Mouse (Mus musculus) CH12.LX (cell line): ENCODE results near the gene Ly6g5b. TPM values are rescaled to one million over a fixed set of nuclear protein-coding genes. Genes with fewer than 3 reads are reported as not detected.

Source experiments
- DNase-seq: peaks from one replicate; pipeline ENCODE4 v3.0.0-alpha.2; 2013; ENCODE audit errors: extremely low read depth
- H3K27ac ChIP-seq: 2 replicates; pipeline ENCODE4 v1.5.1; 2012; ENCODE audit warnings: low read depth, mild to moderate bottlenecking, control low read depth, moderate library complexity; ENCODE audit not compliant: insufficient read depth
- H3K27me3 ChIP-seq: replicated peaks from 2 replicates; pipeline ENCODE3; 2012; ENCODE audit warnings: inconsistent platforms
- H3K36me3 ChIP-seq, 2 experiments: replicated peaks in 1 of 2; 2 replicates each; pipeline versions ENCODE3 to v1.6.1; 2012; ENCODE audit warnings: inconsistent platforms in 1 of 2, low read length in 1 of 2, mild to moderate bottlenecking in 1 of 2, mixed read lengths in 1 of 2, moderate library complexity in 1 of 2; ENCODE audit not compliant: control insufficient read depth in 1 of 2, insufficient read depth in 1 of 2
- H3K4me1 ChIP-seq, 2 experiments: 2 replicates each; pipeline ENCODE4 v1.6.1; 2012; ENCODE audit warnings: inconsistent platforms in 1 of 2, moderate library complexity in 1 of 2; ENCODE audit not compliant: insufficient read depth in 2 of 2, control insufficient read depth in 1 of 2
- H3K4me2 ChIP-seq: 2 replicates; pipeline ENCODE4 v1.6.1; 2012; ENCODE audit warnings: low read depth, mild to moderate bottlenecking, control low read depth; ENCODE audit not compliant: poor library complexity, insufficient read depth, severe bottlenecking
- H3K4me3 ChIP-seq, 3 experiments: fragments of 150-350 bp in 1 of 3; sonication (generic) in 1 of 3; replicated peaks in 1 of 3; 2 replicates each; pipeline versions ENCODE3 to v1.5.1; 2011 to 2012; ENCODE audit warnings: low read depth in 2 of 3, low read length in 2 of 3, mild to moderate bottlenecking in 2 of 3, moderate library complexity in 2 of 3, control low read depth in 1 of 3, improper control_type of control experiment in 1 of 3, inconsistent platforms in 1 of 3, mixed read lengths in 1 of 3; ENCODE audit not compliant: poor library complexity in 1 of 3
- H3K79me2 ChIP-seq: replicated peaks from 2 replicates; pipeline ENCODE4 v1.6.1; 2012; ENCODE audit warnings: mild to moderate bottlenecking, moderate library complexity; ENCODE audit not compliant: control insufficient read depth, poor library complexity, insufficient read depth, severe bottlenecking; ENCODE audit errors: extremely low read depth
- H3K9ac ChIP-seq: 2 replicates; pipeline ENCODE4 v1.6.1; 2012; ENCODE audit warnings: low read depth, mild to moderate bottlenecking, control low read depth, moderate library complexity; ENCODE audit not compliant: insufficient read depth
- H3K9me3 ChIP-seq: replicated peaks from 2 replicates; pipeline ENCODE3; 2012; ENCODE audit warnings: low read length, inconsistent platforms, mixed read lengths
- CHD2 ChIP-seq: IDR thresholded peaks from 2 replicates; pipeline ENCODE4 v1.6.1; 2011; ENCODE audit warnings: low read length, improper control_type of control experiment
- CTCF ChIP-seq, 2 experiments: IDR thresholded peaks in 1 of 2; conservative IDR thresholded peaks in 1 of 2; 2 replicates each; pipeline ENCODE4 v1.5.1; 2011 to 2012; ENCODE audit warnings: low read depth in 2 of 2, low read length in 2 of 2, improper control_type of control experiment in 1 of 2, inconsistent platforms in 1 of 2, mild to moderate bottlenecking in 1 of 2, moderate library complexity in 1 of 2
- E2F4 ChIP-seq: IDR thresholded peaks from 2 replicates; pipeline ENCODE4 v1.6.1; 2011; ENCODE audit warnings: low read depth, low read length, improper control_type of control experiment; ENCODE audit not compliant: insufficient replicate concordance
- ELF1 ChIP-seq: IDR thresholded peaks from 2 replicates; pipeline ENCODE4 v1.6.1; 2014; ENCODE audit warnings: low read depth, mild to moderate bottlenecking, inconsistent platforms, low read length, improper control_type of control experiment
- EP300 ChIP-seq: IDR thresholded peaks from 2 replicates; pipeline ENCODE4 v1.6.1; 2011; ENCODE audit warnings: low read length, improper control_type of control experiment
- GABPA ChIP-seq: IDR thresholded peaks from 2 replicates; pipeline ENCODE4 v1.6.1; 2012; ENCODE audit warnings: low read depth, low read length, improper control_type of control experiment, inconsistent platforms; ENCODE audit not compliant: insufficient replicate concordance
- IRF4 ChIP-seq: IDR thresholded peaks from 2 replicates; pipeline ENCODE4 v1.6.1; 2014; ENCODE audit warnings: low read depth, mild to moderate bottlenecking, inconsistent platforms, low read length, improper control_type of control experiment
- MAX ChIP-seq: IDR thresholded peaks from 2 replicates; pipeline ENCODE4 v1.6.1; 2011; ENCODE audit warnings: low read length, improper control_type of control experiment
- MAZ ChIP-seq: IDR thresholded peaks from 2 replicates; pipeline ENCODE4 v1.6.1; 2012; ENCODE audit warnings: low read depth, mild to moderate bottlenecking, inconsistent platforms, low read length, improper control_type of control experiment, moderate library complexity
- MEF2A ChIP-seq: IDR thresholded peaks from 2 replicates; pipeline ENCODE4 v1.6.1; 2014; ENCODE audit warnings: low read depth, mild to moderate bottlenecking, inconsistent platforms, low read length, improper control_type of control experiment, borderline replicate concordance
- MXI1 ChIP-seq: IDR thresholded peaks from 2 replicates; pipeline ENCODE4 v1.6.1; 2011; ENCODE audit warnings: mild to moderate bottlenecking, low read depth, low read length, improper control_type of control experiment
- POLR2A ChIP-seq: IDR thresholded peaks from 2 replicates; pipeline ENCODE4 v1.6.1; 2011; ENCODE audit warnings: low read depth, mild to moderate bottlenecking, improper control_type of control experiment, low read length
- POLR2AphosphoS2 ChIP-seq: IDR thresholded peaks from 2 replicates; pipeline ENCODE4 v1.6.1; 2011; ENCODE audit warnings: low read depth, low read length, improper control_type of control experiment
- RAD21 ChIP-seq: IDR thresholded peaks from 2 replicates; pipeline ENCODE4 v1.6.1; 2011; ENCODE audit warnings: low read depth, mild to moderate bottlenecking, low read length, improper control_type of control experiment, moderate library complexity
- RCOR1 ChIP-seq: conservative IDR thresholded peaks from 2 replicates; pipeline ENCODE4 v1.6.1; 2012; ENCODE audit warnings: low read depth, mild to moderate bottlenecking, inconsistent platforms, low read length, improper control_type of control experiment
- TBP ChIP-seq: conservative IDR thresholded peaks from 2 replicates; pipeline ENCODE4 v1.6.1; 2011; ENCODE audit warnings: low read depth, low read length, improper control_type of control experiment
- USF1 ChIP-seq: IDR thresholded peaks from 2 replicates; pipeline ENCODE4 v1.6.1; 2014; ENCODE audit warnings: low read depth, mild to moderate bottlenecking, inconsistent platforms, low read length, improper control_type of control experiment
- USF2 ChIP-seq: conservative IDR thresholded peaks from 2 replicates; pipeline ENCODE4 v1.6.1; 2011; ENCODE audit warnings: low read depth, low read length, improper control_type of control experiment
- ZC3H11A ChIP-seq: IDR thresholded peaks from 2 replicates; pipeline ENCODE4 v1.6.1; 2012; ENCODE audit warnings: low read depth, mild to moderate bottlenecking, inconsistent platforms, low read length, improper control_type of control experiment
- ZMIZ1 ChIP-seq: IDR thresholded peaks from 2 replicates; pipeline ENCODE4 v1.6.1; 2012; ENCODE audit warnings: low read depth, mild to moderate bottlenecking, inconsistent platforms, low read length, improper control_type of control experiment
- ZNF384 ChIP-seq: IDR thresholded peaks from 2 replicates; pipeline ENCODE4 v1.6.1; 2012; ENCODE audit warnings: low read depth, low read length, improper control_type of control experiment, inconsistent platforms
- dilution Hi-C: fragments of 300-500 bp; cut with MboI; formaldehyde crosslinking; loops from 2 replicates; pipeline ENCODE4 v1.14.3; 2020; ENCODE audit warnings: low sequenced_read_pairs; ENCODE audit not compliant: extremely low pct_unique_long_range_greater_than_20kb, extremely low pct_ligation_motif_present
- in situ Hi-C: fragments of 300-500 bp; cut with MboI; formaldehyde crosslinking; loops from 3 replicates; pipeline ENCODE4 v1.14.3; 2019; ENCODE audit warnings: low sequenced_read_pairs, low pct_ligation_motif_present, low pct_unique_long_range_greater_than_20kb, mixed read lengths
- polyA plus RNA-seq: library from polyadenylated mRNA; unstranded; fragments of >175 nt; gene quantifications from 2 replicates; pipeline ENCODE4 v1.2.1, GENCODE M21; 2012; ENCODE audit warnings: low read depth; ENCODE audit not compliant: insufficient read length
- total RNA-seq, 2 experiments: library from RNA; depleted of rRNA; stranded (reverse); fragments of 300-350 nt in 1 of 2; fragments of >200 nt in 1 of 2; gene quantifications; 2 replicates each; pipeline ENCODE4 v1.2.3; 2012 to 2014

Ly6g5b gene
- total and polyA plus RNA-seq, 3 experiments: 0.30 to 1.1 (median 0.91) TPM

- TF ChIP-seq TBP (peak; percentile 61; the same call in 1 of the 2 replicates), ZC3H11A (no peak), CHD2 (peak; percentile 89), POLR2A (peak; percentile 85), MEF2A (peak; percentile 45; the same call in 1 of the 2 replicates), MAX (0 out of 2 replicates have a peak, but pooled peaks have one; percentile 47), RAD21 (no peak), USF1 (no peak), GABPA (peak; percentile 57; the same call in 1 of the 2 replicates), ELF1 (peak; percentile 99), RCOR1 (no peak), CTCF (conservative IDR thresholded peaks at IDR 0.05 in 1 of 2, IDR thresholded peaks at IDR 0.05 in 1 of 2; ENCODE audit: low read depth in 2 of 2, low read length in 2 of 2) (no peak)
These were observed 6.0 kb upstream of the Ly6g5b start, which contains the start of gene Gpank1 (continued) for GRCm38 (mm10) chr17:35121143-35121799.

- Histone ChIP-seq H3K27me3 (no peaks in the 10 kb centered on the region), H3K4me3 (peak overlapping the region; percentile 81 to 98 (median 85)), H3K79me2 (peaks cover 38% of the 10 kb centered on the region), H3K4me2 (peak overlapping the region; percentile 78), H3K27ac (no peak overlapping the region), H3K9me3 (no peaks in the 10 kb centered on the region), H3K9ac (peak overlapping the region; percentile 95), H3K4me1 (peaks cover 0 to 50% of the 10 kb centered on the region in 2 experiments; a peak in 2 of 4 replicates), H3K36me3 (peaks cover 42 to 56% of the 10 kb centered on the region in 2 experiments)
- DNase-seq: no peak
- dilution Hi-C loops (no loop called here), in situ Hi-C loops (no loop called here)
- TF ChIP-seq MXI1 (peak; percentile 41; the same call in 1 of the 2 replicates), ZNF384 (no peak)
- TF ChIP-seq, all 38 proteins: peak for 1
These were observed 5.5 kb upstream of the Ly6g5b start for GRCm38 (mm10) chr17:35120745-35121142.

GRCm38 (mm10) chr17:35111774-35112173 is 3.5 kb downstream of the Ly6g5b start:
- H3K9ac ChIP-seq: no peak overlapping the region
- H3K27ac ChIP-seq: no peak overlapping the region
- H3K4me2 ChIP-seq: no peak overlapping the region
- dilution Hi-C loops: no loop called here
- H3K27me3 ChIP-seq: no peaks in the 10 kb centered on the region
- no peaks in the 10 kb centered on the region for H3K9me3 ChIP-seq
- no peak overlapping the region for H3K4me3 ChIP-seq
- TF ChIP-seq IRF4 (no peak), USF2 (no peak), POLR2AphosphoS2 (no peak), ZMIZ1 (no peak), EP300 (no peak), MAZ (no peak), E2F4 (no peak), MEF2A (no peak), MXI1 (no peak), GABPA (no peak)
- TF ChIP-seq, all 38 proteins: peak for 0
- no peak for DNase-seq
- Histone ChIP-seq H3K4me1 (peaks cover 0 to 14% of the 10 kb centered on the region in 2 experiments; a peak in 2 of 4 replicates), H3K79me2 (no peaks in the 10 kb centered on the region), H3K36me3 (peaks cover 25 to 34% of the 10 kb centered on the region in 2 experiments)
- in situ Hi-C loops: loop anchor here (10.0 kb wide), 1 partner anchor 87 kb away; the partner anchor contains the start of gene Sapcd1
